In the genomic region with DNA sequence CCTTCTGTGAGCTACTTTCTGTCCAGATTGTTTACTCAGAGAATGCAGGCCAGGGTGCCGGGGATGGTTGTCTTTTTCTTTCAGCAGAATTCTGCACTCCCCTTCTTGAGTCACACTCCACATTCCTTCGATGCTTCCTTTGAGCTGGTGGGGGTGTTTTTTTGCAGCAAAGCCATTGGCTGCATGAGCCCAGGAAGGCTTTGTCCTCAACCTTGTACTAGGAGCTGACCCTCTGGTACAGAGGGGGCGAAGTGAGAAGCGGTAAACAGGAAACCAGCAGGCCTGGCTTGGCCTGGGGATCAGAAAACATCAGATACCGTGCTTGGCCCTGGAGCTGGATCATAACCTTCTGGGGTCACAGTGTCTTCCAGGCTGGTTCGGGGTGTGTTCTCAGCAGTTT, we compare ENCODE assay signal across 10 mouse cellular contexts.
A peak's percentile ranks its signal among the peaks of the same experiment; 100 is the strongest.
DNase-seq lines count a peak whose midpoint lies in the region; ATAC-seq lines count a peak whose summit lies in the region.
"Had no signal": no experiment of that assay in that cellular context is flagged by ENCODE, and none has a peak within 500 bp of the region (broad histone marks: within the 10 kb centered on the region; RNA-seq: fewer than 3 reads in every experiment).

No protein-coding gene starts in this region.

- WGBS in forebrain, embryonic 10.5 days = 54% methylated on average over 6 of the region's 6 CpGs
- WGBS in forebrain, embryonic 11.5 days = 62% methylated on average over 6 of the region's 6 CpGs
- WGBS in lung, embryonic 15.5 days = 13% methylated on average over 6 of the region's 6 CpGs
- 62% methylated on average over 6 of the region's 6 CpGs for WGBS in forebrain, embryonic 12.5 days

- H3K9me3 ChIP-seq in forebrain, embryonic 10.5 days = no peaks in the 10 kb centered on the region
- no peaks in the 10 kb centered on the region for H3K9me3 ChIP-seq in forebrain, embryonic 11.5 days (ENCODE audit: control insufficient read depth, low read length)
- no peaks in the 10 kb centered on the region for H3K9me3 ChIP-seq in lung, embryonic 15.5 days
- no peaks in the 10 kb centered on the region for H3K9me3 ChIP-seq in forebrain, embryonic 12.5 days
- H3K9me3 ChIP-seq: neural tube, embryonic 12.5 days had no signal

- H3K4me3 ChIP-seq in forebrain, embryonic 10.5 days = no peak overlapping the region
- H3K4me3 ChIP-seq in forebrain, embryonic 11.5 days (ENCODE audit: low read depth, low read length) = no peak overlapping the region
- no peak overlapping the region for H3K4me3 ChIP-seq in lung, embryonic 15.5 days
- no peak overlapping the region for H3K4me3 ChIP-seq in forebrain, embryonic 12.5 days (replicated peaks)
- H3K4me3 ChIP-seq: neural tube, embryonic 12.5 days had no signal

- no peak overlapping the region for H3K27ac ChIP-seq in forebrain, embryonic 10.5 days
- no peak overlapping the region for H3K27ac ChIP-seq in forebrain, embryonic 11.5 days (ENCODE audit: low read depth, low read length)
- H3K27ac ChIP-seq in lung, embryonic 15.5 days = peak overlapping the region; percentile 56
- H3K27ac ChIP-seq in forebrain, embryonic 12.5 days = no peak overlapping the region
- H3K27ac ChIP-seq: neural tube, embryonic 12.5 days had no signal

- H3K4me1 ChIP-seq in forebrain, embryonic 10.5 days = peaks cover 27% of the 10 kb centered on the region
- 0 out of 2 replicates have a peak, but pooled peaks cover 2% of the 10 kb centered on the region for H3K4me1 ChIP-seq in forebrain, embryonic 11.5 days (replicated peaks; ENCODE audit: control insufficient read depth, insufficient read depth, low read length)
- peaks cover 41% of the 10 kb centered on the region for H3K4me1 ChIP-seq in lung, embryonic 15.5 days
- H3K4me1 ChIP-seq in forebrain, embryonic 12.5 days = peaks cover 2% of the 10 kb centered on the region; the same call in 1 of the 2 replicates

- peak; percentile 23 for DNase-seq in forebrain, embryonic 10.5 days (ENCODE audit: extremely low spot score, low spot score)
- no peak for DNase-seq in forebrain, embryonic 11.5 days (ENCODE audit: low spot score)
- DNase-seq in urinary bladder, postnatal 14 days (ENCODE audit: low spot score) = peak; percentile 10
- DNase-seq in urinary bladder, adult 18-20 months (ENCODE audit: low spot score in 2 of 2) = no peak
- no peak for DNase-seq in right cerebral cortex, adult 2 months (ENCODE audit: low spot score in 2 of 2)
- no peak for DNase-seq in right cerebral cortex, adult 18-20 months
- DNase-seq: layer of hippocampus, postnatal 36 days had no signal

- no peak overlapping the region for H3K9ac ChIP-seq in forebrain, embryonic 11.5 days (ENCODE audit: low read length)
- H3K9ac ChIP-seq in lung, embryonic 15.5 days = no peak overlapping the region
- no peak overlapping the region for H3K9ac ChIP-seq in forebrain, embryonic 12.5 days
- H3K9ac ChIP-seq: neural tube, embryonic 12.5 days had no signal

- no peaks in the 10 kb centered on the region for H3K36me3 ChIP-seq in forebrain, embryonic 10.5 days (replicated peaks)
- H3K36me3 ChIP-seq in forebrain, embryonic 11.5 days (ENCODE audit: control insufficient read depth, insufficient read depth, low read length) = no peaks in the 10 kb centered on the region
- H3K36me3 ChIP-seq in lung, embryonic 15.5 days = no peaks in the 10 kb centered on the region
- no peaks in the 10 kb centered on the region for H3K36me3 ChIP-seq in forebrain, embryonic 12.5 days (replicated peaks)
- H3K36me3 ChIP-seq: neural tube, embryonic 12.5 days had no signal

- no peak overlapping the region for H3K4me2 ChIP-seq in forebrain, embryonic 11.5 days (ENCODE audit: low read depth, low read length, severe bottlenecking)
- H3K4me2 ChIP-seq in lung, embryonic 15.5 days = no peak overlapping the region
- H3K4me2 ChIP-seq in forebrain, embryonic 12.5 days = no peak overlapping the region
- H3K4me2 ChIP-seq: neural tube, embryonic 12.5 days had no signal

- ATAC-seq in forebrain, embryonic 11.5 days (replicated peaks; ENCODE audit: low FRiP score) = no peak
- peak; percentile 65; the same call in 1 of the 2 replicates for ATAC-seq in lung, embryonic 15.5 days (ENCODE audit: borderline replicate concordance, extremely low read depth, low FRiP score, low TSS enrichment)
- ATAC-seq in forebrain, embryonic 12.5 days (ENCODE audit: low FRiP score) = no peak

- no peaks in the 10 kb centered on the region for H3K27me3 ChIP-seq in forebrain, embryonic 10.5 days (ENCODE audit: poor library complexity, severe bottlenecking)
- no peaks in the 10 kb centered on the region for H3K27me3 ChIP-seq in forebrain, embryonic 11.5 days (ENCODE audit: control insufficient read depth, insufficient read depth, low read length)
- no peaks in the 10 kb centered on the region for H3K27me3 ChIP-seq in lung, embryonic 15.5 days
- H3K27me3 ChIP-seq in forebrain, embryonic 12.5 days = no peaks in the 10 kb centered on the region
- H3K27me3 ChIP-seq: neural tube, embryonic 12.5 days had no signal

Comparison
In these comparisons a context has a peak if more than half of its experiments do, and no peak if none do; other contexts are left out.
1. DNase-seq: peak in forebrain, embryonic 10.5 days (single experiment) and urinary bladder, postnatal 14 days (single experiment); none in forebrain, embryonic 11.5 days (single experiment), urinary bladder, adult 18-20 months (0 of 2), right cerebral cortex, adult 2 months (0 of 2) and right cerebral cortex, adult 18-20 months (single experiment).